Mouse (Mus musculus) stomach, embryonic 16.5 days (tissue): ENCODE measurements around the gene 1700021F05Rik. TPM values are rescaled to one million over a fixed set of nuclear protein-coding genes. Genes with fewer than 3 reads are reported as not detected.

Experiments used
- ATAC-seq: fragments of 200-750 bp; cut with Nextera tagmentation; 2 replicates; pipeline ENCODE4 v1.8.0; 2017; ENCODE audit warnings: moderate number of reproducible peaks, moderate TSS enrichment; ENCODE audit not compliant: insufficient read depth, low FRiP score
- H3K27ac ChIP-seq: fragments of 300-500 bp; sonication (generic); 2 replicates; pipeline ENCODE4 v1.5.1; 2014; ENCODE audit warnings: low read length
- H3K27me3 ChIP-seq: fragments of 300-500 bp; sonication (generic); 2 replicates; pipeline ENCODE4 v1.6.1; 2014; ENCODE audit warnings: low read length, control low read depth, mixed read lengths; ENCODE audit not compliant: control insufficient read depth, insufficient read depth
- H3K36me3 ChIP-seq: fragments of 300-500 bp; sonication (generic); 2 replicates; pipeline ENCODE4 v1.6.1; 2014; ENCODE audit warnings: low read length; ENCODE audit not compliant: control insufficient read depth, insufficient read depth
- H3K4me1 ChIP-seq: fragments of 300-500 bp; sonication (generic); 2 replicates; pipeline ENCODE4 v1.6.1; 2014; ENCODE audit warnings: low read length, control low read depth, mixed read lengths; ENCODE audit not compliant: control insufficient read depth, insufficient read depth
- H3K4me2 ChIP-seq: fragments of 300-500 bp; sonication (generic); 2 replicates; pipeline ENCODE4 v1.6.1; 2014; ENCODE audit warnings: low read depth, low read length, mixed read lengths
- H3K4me3 ChIP-seq: fragments of 300-500 bp; sonication (generic); replicated peaks from 2 replicates; pipeline ENCODE4 v1.5.1; 2014; ENCODE audit warnings: mild to moderate bottlenecking, low read length
- H3K9ac ChIP-seq: fragments of 300-500 bp; sonication (generic); 2 replicates; pipeline ENCODE4 v1.6.1; 2014; ENCODE audit warnings: low read length
- H3K9me3 ChIP-seq: fragments of 300-500 bp; sonication (generic); replicated peaks from 2 replicates; pipeline ENCODE4 v1.6.1; 2016; ENCODE audit warnings: low read length, control low read depth; ENCODE audit not compliant: control insufficient read depth
- WGBS: fragments of 180-500 bp; shearing (Covaris S2); extraction: QIAGEN DNeasy Blood & Tissue Kit; methylation state at CpG from one replicate; pipeline ENCODE4 v1.1.7; 2014; 5-methylcytosine and 5-hydroxymethylcytosine counted together
- polyA plus RNA-seq: library from polyadenylated mRNA; unstranded; fragments of >200 nt; fragmentation: Nextera tagmentation; extraction: Ambion mirVana; gene quantifications from 2 replicates; pipeline ENCODE4 v1.2.1, GENCODE M21; 2015

The 1700021F05Rik gene
- 59.7 and 60.6 TPM in 2 replicates for polyA plus RNA-seq

- Histone ChIP-seq H3K36me3 (no peaks in the 10 kb centered on the region), H3K9me3 (no peaks in the 10 kb centered on the region), H3K27me3 (no peaks in the 10 kb centered on the region), H3K27ac (peak within 1 kb of the TSS; percentile 43), H3K4me1 (peaks cover 12% of the 10 kb centered on the region), H3K9ac (peak within 1 kb of the TSS; percentile 87), H3K4me2 (peak within 1 kb of the TSS; percentile 75), H3K4me3 (peak within 1 kb of the TSS; percentile 62)
- ATAC-seq = peak; percentile 99
- WGBS = under 1% methylated on average over 51 of the region's 56 CpGs
Measured at GRCm38 (mm10) chr10:43540442-43541152, at the start of gene 1700021F05Rik. TSS of gene 1700021F05Rik (minus strand) at chr10:43540994.

DNA sequence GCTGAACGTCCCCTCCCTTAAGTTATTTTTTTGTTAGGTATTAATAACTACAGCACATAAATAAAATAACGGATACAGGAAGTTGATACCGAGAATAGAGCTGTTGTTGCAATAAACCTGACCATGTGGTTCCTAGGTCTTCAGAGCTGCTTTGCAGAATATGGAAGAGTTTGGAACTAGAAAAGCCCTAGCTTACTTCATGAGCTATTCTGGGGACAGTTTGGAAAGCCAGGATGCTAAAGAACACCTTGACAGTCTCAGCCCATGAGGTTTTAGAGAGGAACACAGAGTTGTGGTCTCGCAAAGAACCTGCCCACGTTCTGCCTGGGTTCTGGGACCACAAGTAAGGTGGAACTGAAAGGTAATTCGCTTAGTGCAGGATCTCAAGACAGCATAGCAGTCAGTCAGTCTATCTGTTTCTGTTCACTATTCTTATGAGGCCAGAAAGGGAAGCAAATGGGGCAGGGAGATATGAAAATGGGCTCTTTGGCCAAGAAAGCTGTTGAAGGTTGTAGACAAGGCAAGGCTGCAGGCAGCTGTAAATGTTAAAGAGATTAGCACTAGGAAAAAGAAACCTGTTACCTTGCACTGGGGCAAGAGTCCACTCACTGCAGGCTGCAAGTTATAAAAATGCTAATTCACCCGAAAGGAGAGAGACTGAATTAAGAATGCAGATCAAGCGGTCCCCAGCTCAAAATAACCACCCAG lies 47.8 kb upstream of the 1700021F05Rik start:
- ATAC-seq = no peak
- 0 out of 2 replicates have a peak, but pooled peaks cover 4% of the 10 kb centered on the region for H3K4me1 ChIP-seq
- H3K27me3 ChIP-seq = no peaks in the 10 kb centered on the region
- H3K4me3 ChIP-seq = no peak overlapping the region
- WGBS = 65% methylated on average over 8 of the region's 8 CpGs
- no peak overlapping the region for H3K4me2 ChIP-seq
- no peak overlapping the region for H3K9ac ChIP-seq
- no peak overlapping the region for H3K27ac ChIP-seq
- no peaks in the 10 kb centered on the region for H3K36me3 ChIP-seq
- no peaks in the 10 kb centered on the region for H3K9me3 ChIP-seq

DNA sequence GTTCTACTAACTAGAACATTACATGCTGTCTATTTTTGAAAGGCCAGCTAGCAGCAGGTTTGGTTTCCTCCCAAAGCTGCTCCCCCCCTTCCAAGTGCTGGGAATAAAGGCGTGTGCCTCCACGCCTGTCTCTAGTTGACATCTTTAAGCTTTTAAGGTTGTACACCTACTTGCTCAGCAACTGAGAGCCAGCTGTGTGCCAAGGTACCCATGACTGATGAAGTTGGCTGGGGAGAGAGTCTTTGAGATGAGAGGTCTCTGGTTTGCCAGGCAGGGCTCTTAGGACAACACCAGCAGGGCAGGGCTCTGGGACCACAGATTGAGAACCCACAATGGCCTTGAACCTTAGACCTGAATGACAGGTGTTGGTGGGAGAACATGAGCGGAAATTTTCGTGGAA lies 43.7 kb upstream of the 1700021F05Rik start:
- ATAC-seq = no peak
- H3K36me3 ChIP-seq = no peaks in the 10 kb centered on the region
- H3K4me3 ChIP-seq = no peak overlapping the region
- no peaks in the 10 kb centered on the region for H3K27me3 ChIP-seq
- no peaks in the 10 kb centered on the region for H3K4me1 ChIP-seq
- WGBS = 88% methylated on average over 4 of the region's 4 CpGs
- H3K9me3 ChIP-seq = no peaks in the 10 kb centered on the region
- H3K4me2 ChIP-seq = no peak overlapping the region
- no peak overlapping the region for H3K9ac ChIP-seq
- H3K27ac ChIP-seq = no peak overlapping the region

DNA sequence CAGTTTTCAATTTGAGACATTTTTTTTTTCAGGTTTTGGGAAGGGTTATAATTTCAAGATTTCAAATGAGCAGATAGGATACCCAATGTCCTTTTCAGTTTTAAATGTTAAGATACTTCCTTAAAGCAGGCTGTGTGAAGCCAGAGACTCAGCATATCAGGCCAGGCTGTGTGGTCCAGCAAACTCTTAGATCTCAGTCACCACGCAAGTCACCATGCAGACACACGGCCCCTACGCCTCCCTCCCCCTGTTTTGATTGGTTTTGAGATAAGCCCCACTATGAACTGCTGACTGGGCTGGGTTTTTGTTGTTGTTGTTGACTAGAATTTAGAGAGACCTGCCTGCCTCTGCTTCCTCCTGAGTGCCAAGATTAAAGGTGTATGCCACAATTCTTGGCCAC lies 40.5 kb upstream of the 1700021F05Rik start:
- peak overlapping the region; percentile 97 for H3K27ac ChIP-seq

GRCm38 (mm10) chr10:43580649-43581078 lies 39.9 kb upstream of the 1700021F05Rik start:
- Histone ChIP-seq H3K9ac (peak overlapping the region; percentile 82), H3K27ac (peak overlapping the region; percentile 97), H3K4me2 (peak overlapping the region; percentile 91), H3K9me3 (no peaks in the 10 kb centered on the region), H3K27me3 (no peaks in the 10 kb centered on the region), H3K4me1 (no peaks in the 10 kb centered on the region), H3K4me3 (peak overlapping the region; percentile 76), H3K36me3 (no peaks in the 10 kb centered on the region)
- ATAC-seq = peak; percentile 41
- WGBS = under 1% methylated on average over 15 of the region's 15 CpGs

More for the DNA sequence above, 40.5 kb upstream of the 1700021F05Rik start:
- peak overlapping the region; percentile 82 for H3K9ac ChIP-seq
- no peaks in the 10 kb centered on the region for H3K27me3 ChIP-seq
- 46% methylated on average over 3 of the region's 3 CpGs for WGBS
- H3K9me3 ChIP-seq = no peaks in the 10 kb centered on the region
- no peak for ATAC-seq
- H3K36me3 ChIP-seq = no peaks in the 10 kb centered on the region
- no peaks in the 10 kb centered on the region for H3K4me1 ChIP-seq
- peak overlapping the region; percentile 76 for H3K4me3 ChIP-seq
- peak overlapping the region; percentile 91 for H3K4me2 ChIP-seq

DNA sequence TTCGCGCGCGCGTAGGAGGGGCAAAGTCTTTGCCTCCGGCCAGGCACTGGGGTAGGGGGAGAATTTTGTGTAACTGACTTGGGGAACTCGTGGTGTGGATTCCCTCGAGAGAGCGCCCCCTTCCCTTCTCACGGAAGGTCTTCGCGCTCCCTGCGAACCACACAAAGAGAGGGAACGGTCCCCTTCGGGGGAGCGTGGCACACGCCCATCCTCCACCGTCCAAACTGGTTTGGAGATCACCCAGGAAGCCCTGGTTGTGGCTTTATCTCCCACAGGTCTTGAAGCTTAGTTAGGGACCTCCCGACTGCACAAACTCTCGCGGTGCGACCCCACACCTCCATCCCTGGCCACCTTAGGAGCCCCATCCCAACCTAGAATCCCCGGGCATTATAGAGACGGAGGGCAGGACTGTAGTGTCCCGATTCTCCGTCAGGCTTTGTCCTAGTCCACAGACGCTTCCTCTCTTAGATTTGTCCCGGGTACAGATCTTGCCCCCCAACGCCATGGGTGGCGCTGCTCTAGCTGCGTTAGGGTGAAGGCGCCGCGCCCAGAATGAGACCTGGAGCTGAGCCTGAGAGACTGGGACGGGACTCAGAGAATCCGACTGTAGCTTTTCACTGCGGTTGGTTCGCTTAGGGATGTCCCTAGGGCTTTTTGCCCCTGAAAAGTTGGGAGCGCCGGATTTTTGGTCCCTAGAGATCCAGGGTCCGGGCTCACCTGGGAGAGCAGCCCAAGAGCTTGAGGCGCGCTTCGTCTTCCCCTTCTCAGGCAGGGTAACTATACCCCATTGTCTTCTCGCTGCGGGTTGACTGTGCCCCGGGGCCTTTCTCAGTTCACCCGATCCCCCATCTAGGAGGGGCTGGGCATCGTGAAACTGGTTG lies 38.8 kb upstream of the 1700021F05Rik start:
- under 1% methylated on average over 48 of the region's 49 CpGs for WGBS
- Histone ChIP-seq H3K27me3 (no peaks in the 10 kb centered on the region), H3K9me3 (no peaks in the 10 kb centered on the region), H3K4me1 (peaks cover 2% of the 10 kb centered on the region; the same call in 1 of the 2 replicates), H3K36me3 (no peaks in the 10 kb centered on the region), H3K4me2 (peak overlapping the region; percentile 91), H3K9ac (peak overlapping the region; percentile 82), H3K4me3 (peak overlapping the region; percentile 76), H3K27ac (peak overlapping the region; percentile 97)
- no peak for ATAC-seq

GRCm38 (mm10) chr10:43578754-43579380 lies 38.1 kb upstream of the 1700021F05Rik start:
- ATAC-seq = peak; percentile 89
- peak overlapping the region; percentile 97 for H3K27ac ChIP-seq
- WGBS = under 1% methylated on average over 60 of the region's 65 CpGs

DNA sequence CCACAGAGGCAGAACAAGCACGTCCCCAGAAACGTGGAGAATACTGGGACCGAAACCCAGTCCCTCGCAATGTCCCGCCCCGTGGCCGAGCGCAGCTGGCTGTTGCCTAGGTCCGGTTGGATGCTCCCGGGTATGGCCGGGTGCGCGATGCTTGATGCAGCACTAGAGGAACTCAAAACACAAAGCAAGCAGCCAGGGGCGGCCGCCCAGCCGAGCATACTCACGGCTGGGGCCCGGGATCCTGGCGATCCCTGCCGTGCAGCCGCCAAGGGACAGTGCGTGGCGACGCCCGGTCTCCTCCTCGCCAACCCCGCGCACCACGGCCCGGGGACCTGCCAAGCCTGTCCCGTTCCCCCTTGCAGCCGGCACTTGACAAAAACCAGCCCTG lies 37.6 kb upstream of the 1700021F05Rik start:
- peak; percentile 50 for ATAC-seq
- H3K36me3 ChIP-seq = no peaks in the 10 kb centered on the region
- no peaks in the 10 kb centered on the region for H3K27me3 ChIP-seq
- peak overlapping the region; percentile 76 for H3K4me3 ChIP-seq
- peak overlapping the region; percentile 91 for H3K4me2 ChIP-seq
- H3K9me3 ChIP-seq = no peaks in the 10 kb centered on the region
- peak overlapping the region; percentile 97 for H3K27ac ChIP-seq
- peak overlapping the region; percentile 82 for H3K9ac ChIP-seq
- WGBS = 1% methylated on average over 32 of the region's 32 CpGs
- peaks cover 2% of the 10 kb centered on the region; the same call in 1 of the 2 replicates for H3K4me1 ChIP-seq

More at GRCm38 (mm10) chr10:43578754-43579380, 38.1 kb upstream of the 1700021F05Rik start:
- Histone ChIP-seq H3K36me3 (no peaks in the 10 kb centered on the region), H3K4me1 (peaks cover 2% of the 10 kb centered on the region; the same call in 1 of the 2 replicates), H3K9me3 (no peaks in the 10 kb centered on the region), H3K4me3 (peak overlapping the region; percentile 76), H3K4me2 (peak overlapping the region; percentile 91), H3K9ac (peak overlapping the region; percentile 82), H3K27me3 (no peaks in the 10 kb centered on the region)
